Mouse (Mus musculus): ENCODE measurements at regions not wholly inside any gene's neighbourhood (a gene's known extent, or its start where the extent isn't known, plus 50 kb on each side); places are given as distances from the start of the nearest gene placed in this dataset.
A peak's percentile ranks its signal among the peaks of the same experiment; 100 is the strongest.

GRCm38 (mm10) chr15:3215201-3215600 lies 53.1 kb upstream of the Selenop start:
- Histone ChIP-seq H3K4me2 (replicated peaks; ENCODE audit: low read depth) (no peak overlapping the region), H3K9me3 (ENCODE audit: control insufficient read depth) (no peaks in the 10 kb centered on the region), H3K4me3 (ENCODE audit: low read depth, low read length) (no peak overlapping the region), H3K9ac (ENCODE audit: low read depth, low read length) (no peak overlapping the region), H3K27ac (ENCODE audit: low read depth, low read length) (no peak overlapping the region), H3K27me3 (replicated peaks; ENCODE audit: control insufficient read depth, insufficient read depth, low read length) (no peaks in the 10 kb centered on the region), H3K36me3 (ENCODE audit: control insufficient read depth, insufficient read depth) (no peaks in the 10 kb centered on the region), H3K4me1 (replicated peaks; ENCODE audit: control insufficient read depth, insufficient read depth, low read length) (0 out of 2 replicates have a peak, but pooled peaks cover 2% of the 10 kb centered on the region)
- WGBS, result 24% methylated on average over 1 of the region's 1 CpGs
- TF ChIP-seq CTCF (IDR thresholded peaks at IDR 0.05; ENCODE audit: low read depth), result no peak
- ATAC-seq, result peak; percentile 60

All from intestine, postnatal 0 days (tissue).